Mouse (Mus musculus) liver, embryonic 11.5 days (tissue): ENCODE data around the gene Fbxo47. TPM values are rescaled to one million over a fixed set of nuclear protein-coding genes. Genes with fewer than 3 reads are reported as not detected.
"Not testable (repeated sequence)": the region's sequence is repeated elsewhere in the genome, so short reads cannot be mapped to it uniquely, and the experiment has no call there.

Experiments
- ATAC-seq: fragments of 200-750 bp; cut with Nextera tagmentation; replicated peaks from 2 replicates; pipeline ENCODE4 v1.8.0; 2017; ENCODE audit warnings: moderate number of reproducible peaks, mild to moderate bottlenecking, moderate TSS enrichment, moderate library complexity; ENCODE audit not compliant: low FRiP score
- DNase-seq: peaks from one replicate; pipeline ENCODE4 v3.0.0-alpha.2; 2017; ENCODE audit warnings: low spot score
- H3K27ac ChIP-seq: fragments of 300-500 bp; sonication (generic); 2 replicates; pipeline ENCODE4 v1.5.1; 2014; ENCODE audit warnings: mild to moderate bottlenecking, low read depth, low read length, control low read depth
- H3K27me3 ChIP-seq: fragments of 300-500 bp; sonication (generic); replicated peaks from 2 replicates; pipeline ENCODE4 v1.6.1; 2014; ENCODE audit warnings: low read length, mixed read lengths; ENCODE audit not compliant: control insufficient read depth, insufficient read depth
- H3K36me3 ChIP-seq: fragments of 300-500 bp; sonication (generic); 2 replicates; pipeline ENCODE4 v1.6.1; 2014; ENCODE audit warnings: mild to moderate bottlenecking, low read length, moderate library complexity, mixed read lengths; ENCODE audit not compliant: control insufficient read depth, insufficient read depth
- H3K4me1 ChIP-seq: fragments of 300-500 bp; sonication (generic); replicated peaks from 2 replicates; pipeline ENCODE4 v1.6.1; 2014; ENCODE audit warnings: low read length, mixed read lengths; ENCODE audit not compliant: control insufficient read depth, insufficient read depth
- H3K4me2 ChIP-seq: fragments of 300-500 bp; sonication (generic); 2 replicates; pipeline ENCODE4 v1.6.1; 2014; ENCODE audit warnings: mild to moderate bottlenecking, control low read depth, moderate library complexity
- H3K4me3 ChIP-seq: fragments of 300-500 bp; sonication (generic); 2 replicates; pipeline ENCODE4 v1.5.1; 2014; ENCODE audit warnings: low read depth, low read length, control low read depth
- H3K9ac ChIP-seq: fragments of 300-500 bp; sonication (generic); 2 replicates; pipeline ENCODE4 v1.6.1; 2014; ENCODE audit warnings: low read depth, low read length, control low read depth
- H3K9me3 ChIP-seq: fragments of 300-500 bp; sonication (generic); 2 replicates; pipeline ENCODE4 v1.6.1; 2016; ENCODE audit warnings: low read length, inconsistent platforms, mixed read lengths; ENCODE audit not compliant: control insufficient read depth
- WGBS: fragments of 180-500 bp; shearing (Covaris S2); extraction: QIAGEN DNeasy Blood & Tissue Kit; methylation state at CpG from one replicate; pipeline ENCODE4 v1.1.7; 2014; 5-methylcytosine and 5-hydroxymethylcytosine counted together
- polyA plus RNA-seq: library from polyadenylated mRNA; unstranded; fragments of >200 nt; fragmentation: Nextera tagmentation; extraction: Ambion mirVana; gene quantifications from 2 replicates; pipeline ENCODE4 v1.2.1, GENCODE M21; 2014

Gene Fbxo47
- polyA plus RNA-seq, 1 experiment from 2014 or later: 1.1 TPM

- Histone ChIP-seq H3K27ac (peak within 1 kb of the TSS; percentile 42; the same call in 1 of the 2 replicates), H3K9me3 (no peaks in the 10 kb centered on the region), H3K9ac (peak within 1 kb of the TSS; percentile 60), H3K4me3 (peak within 1 kb of the TSS; percentile 43), H3K4me2 (peak within 1 kb of the TSS; percentile 67), H3K27me3 (no peaks in the 10 kb centered on the region), H3K4me1 (peaks cover 24% of the 10 kb centered on the region), H3K36me3 (no peaks in the 10 kb centered on the region)
- WGBS: 3% methylated on average over 6 of the region's 6 CpGs
- ATAC-seq (no peak; the same call in 1 of the 2 replicates), DNase-seq (no peak)
Measured at GRCm38 (mm10) chr11:97840539-97840954, 43.4 kb downstream of the Fbxo47 start, which contains the start of gene B230217C12Rik. Gene B230217C12Rik, plus strand, starts transcription at chr11:97840780.

- Histone ChIP-seq H3K4me2 (peak overlapping the region; percentile 67), H3K27me3 (no peaks in the 10 kb centered on the region), H3K4me1 (peaks cover 24% of the 10 kb centered on the region), H3K27ac (no peak overlapping the region), H3K4me3 (no peak overlapping the region; the same call in 1 of the 2 replicates), H3K36me3 (no peaks in the 10 kb centered on the region), H3K9me3 (no peaks in the 10 kb centered on the region), H3K9ac (peak overlapping the region; percentile 51; the same call in 1 of the 2 replicates)
- 83% methylated on average over 2 of the region's 2 CpGs for WGBS
- DNase-seq: no peak
- no peak for ATAC-seq
Measured at GRCm38 (mm10) chr11:97840135-97840490, 43.8 kb downstream of the Fbxo47 start.

DNA sequence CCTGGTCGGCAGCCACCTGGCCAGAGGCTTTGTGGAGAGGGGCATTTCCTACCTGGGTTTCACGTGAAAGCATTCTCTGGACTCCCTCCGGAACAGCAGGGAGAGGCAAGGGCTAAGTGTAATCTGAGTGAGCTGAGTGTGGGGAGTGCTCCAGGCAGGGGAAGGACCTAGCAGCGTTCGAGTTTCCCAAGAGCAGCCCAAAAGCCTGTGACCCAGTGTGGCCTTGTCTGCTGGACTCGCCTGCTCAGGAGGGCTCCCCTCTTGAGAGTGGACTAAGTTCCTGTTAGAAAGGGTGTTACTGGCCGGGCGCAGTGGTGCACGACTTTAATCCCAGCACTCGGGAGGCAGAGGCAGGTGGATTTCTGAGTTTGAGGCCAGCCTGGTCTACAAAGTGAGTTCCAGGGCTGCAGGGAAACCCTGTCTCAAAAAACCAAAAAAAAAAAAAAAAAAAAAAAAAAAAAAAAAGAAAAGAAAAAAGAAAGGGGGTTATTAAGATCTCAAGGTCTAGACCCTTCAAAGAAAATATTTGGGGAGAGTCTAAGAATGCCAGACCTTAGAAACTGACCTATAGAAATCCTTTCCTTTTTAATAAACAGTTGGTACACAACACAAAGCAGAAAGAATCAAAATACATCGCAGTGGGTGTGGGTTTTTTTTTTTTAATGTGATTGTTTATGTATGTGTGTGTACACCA, 44.4 kb downstream of the Fbxo47 start:
- H3K4me3 ChIP-seq: no peak overlapping the region
- 64% methylated on average over 11 of the region's 11 CpGs for WGBS
- no peak overlapping the region for H3K9ac ChIP-seq
- no peak for DNase-seq
- H3K27ac ChIP-seq: peak overlapping the region; percentile 13; the same call in 1 of the 2 replicates
- peaks cover 24% of the 10 kb centered on the region for H3K4me1 ChIP-seq
- peaks cover under 1% of the 10 kb centered on the region for H3K36me3 ChIP-seq
- no peaks in the 10 kb centered on the region for H3K9me3 ChIP-seq
- ATAC-seq: no peak
- no peaks in the 10 kb centered on the region for H3K27me3 ChIP-seq
- H3K4me2 ChIP-seq: no peak overlapping the region

- Histone ChIP-seq H3K9me3 (no peaks in the 10 kb centered on the region), H3K9ac (no peak overlapping the region), H3K4me2 (no peak overlapping the region), H3K4me1 (peaks cover 24% of the 10 kb centered on the region), H3K36me3 (peaks cover 7% of the 10 kb centered on the region), H3K27ac (peak overlapping the region; percentile 13; the same call in 1 of the 2 replicates), H3K4me3 (no peak overlapping the region), H3K27me3 (no peaks in the 10 kb centered on the region)
- DNase-seq (no peak), ATAC-seq (no peak)
- WGBS: 51% methylated on average over 10 of the region's 10 CpGs
Measured at GRCm38 (mm10) chr11:97838779-97839440, 45.0 kb downstream of the Fbxo47 start.

DNA sequence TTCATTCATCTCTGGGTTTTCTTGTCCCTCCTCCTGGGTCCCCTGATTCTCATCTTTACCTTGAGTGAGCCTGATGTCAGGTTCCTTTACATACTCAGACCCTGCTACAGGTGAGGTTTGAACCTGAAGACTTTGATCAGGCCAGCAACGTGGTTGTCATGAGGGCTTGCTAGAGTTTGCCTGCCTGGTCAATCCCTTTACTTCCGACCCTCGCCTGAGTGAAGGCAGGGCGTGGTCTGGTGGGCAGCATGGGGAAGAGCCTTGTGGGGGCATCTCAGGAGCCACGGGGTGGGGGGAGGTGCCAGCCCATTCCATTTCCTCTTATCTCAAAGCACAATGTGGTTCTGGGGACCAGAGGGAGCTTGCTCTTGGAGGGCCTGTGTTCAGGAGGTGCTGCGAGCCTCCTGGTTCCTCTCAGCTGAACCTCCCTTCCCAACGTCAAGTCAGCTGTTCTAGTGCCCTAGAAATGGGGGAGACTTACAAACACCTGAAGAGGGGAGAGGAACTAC, 46.3 kb downstream of the Fbxo47 start:
- peaks cover 24% of the 10 kb centered on the region for H3K4me1 ChIP-seq
- H3K36me3 ChIP-seq: peaks cover 11% of the 10 kb centered on the region
- H3K9me3 ChIP-seq: no peaks in the 10 kb centered on the region
- DNase-seq (no peak), ATAC-seq (peak; percentile 40; the same call in 1 of the 2 replicates)
- H3K4me2 ChIP-seq: no peak overlapping the region
- no peak overlapping the region for H3K4me3 ChIP-seq
- 33% methylated on average over 7 of the region's 7 CpGs for WGBS
- H3K9ac ChIP-seq: no peak overlapping the region
- H3K27me3 ChIP-seq: no peaks in the 10 kb centered on the region
- H3K27ac ChIP-seq: no peak overlapping the region

GRCm38 (mm10) chr11:97837051-97837450, 46.9 kb downstream of the Fbxo47 start:
- H3K27me3 ChIP-seq, H3K4me2 ChIP-seq, H3K4me3 ChIP-seq, ATAC-seq, DNase-seq, H3K9me3 ChIP-seq, H3K27ac ChIP-seq: not testable (repeated sequence)
- peaks cover 24% of the 10 kb centered on the region for H3K4me1 ChIP-seq
- H3K36me3 ChIP-seq: peaks cover 11% of the 10 kb centered on the region
- 61% methylated on average over 9 of the region's 9 CpGs for WGBS
- 0 out of 2 replicates have a peak overlapping the region, but pooled peaks have one; percentile 9 for H3K9ac ChIP-seq

- H3K9ac ChIP-seq: no peak overlapping the region
- no peak overlapping the region for H3K4me3 ChIP-seq
- H3K27me3 ChIP-seq: no peaks in the 10 kb centered on the region
- no peak overlapping the region for H3K4me2 ChIP-seq
- ATAC-seq (no peak), DNase-seq (no peak)
- peaks cover 11% of the 10 kb centered on the region for H3K36me3 ChIP-seq
- 50% methylated on average over 8 of the region's 8 CpGs for WGBS
- H3K9me3 ChIP-seq: no peaks in the 10 kb centered on the region
- H3K4me1 ChIP-seq: peaks cover 20% of the 10 kb centered on the region
- H3K27ac ChIP-seq: no peak overlapping the region
Measured at GRCm38 (mm10) chr11:97836541-97836940, 47.4 kb downstream of the Fbxo47 start.

- no peak for ATAC-seq
- Histone ChIP-seq H3K9ac (no peak overlapping the region), H3K4me1 (peaks cover 12% of the 10 kb centered on the region), H3K4me3 (no peak overlapping the region), H3K36me3 (peaks cover 11% of the 10 kb centered on the region), H3K27ac (no peak overlapping the region), H3K9me3 (no peaks in the 10 kb centered on the region), H3K4me2 (no peak overlapping the region), H3K27me3 (no peaks in the 10 kb centered on the region)
- DNase-seq: no peak
- 86% methylated on average over 15 of the region's 15 CpGs for WGBS
Measured at GRCm38 (mm10) chr11:97833352-97833751, 50.6 kb downstream of the Fbxo47 start.
